Mouse (Mus musculus): ENCODE measurements around the gene A630076J17Rik.

DNA sequence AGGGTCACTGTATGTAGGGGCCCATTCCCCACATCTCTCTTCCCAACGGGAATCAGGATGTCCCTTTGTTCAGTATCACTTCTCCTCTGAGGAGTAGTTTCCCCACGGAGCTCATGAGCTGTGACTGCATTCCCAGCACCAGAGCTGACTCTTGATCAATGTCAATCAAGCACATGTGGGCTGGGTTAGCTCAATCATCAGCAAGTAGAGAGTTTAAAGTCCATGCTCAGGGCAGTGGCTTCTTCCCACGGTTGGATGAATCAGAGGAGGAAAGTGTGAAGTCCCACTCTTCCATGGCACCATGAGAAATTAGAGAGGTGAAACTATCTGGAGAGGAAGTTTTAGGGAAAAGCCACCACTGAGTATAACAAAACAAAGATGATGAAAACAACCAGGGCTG is 18.6 kb downstream of the A630076J17Rik start:
- TF ChIP-seq CTCF (IDR thresholded peaks at IDR 0.05; ENCODE audit: borderline replicate concordance, insufficient read depth, low read depth, low read length) (no peak), POLR2A (IDR thresholded peaks at IDR 0.05; ENCODE audit: borderline replicate concordance, insufficient read depth, low read length) (no peak)
